Mouse (Mus musculus) urinary bladder, postnatal 36 days (tissue): ENCODE measurements around the gene Cd3d.
"Not testable (repeated sequence)": the region's sequence is repeated elsewhere in the genome, so short reads cannot be mapped to it uniquely, and the experiment has no call there.

Experiments used
- DNase-seq, 2 experiments: peaks; one replicate each; pipeline ENCODE4 v3.0.0; 2022; ENCODE audit warnings: low spot score in 2 of 2, mixed read lengths in 1 of 2

The Cd3d gene

DNA sequence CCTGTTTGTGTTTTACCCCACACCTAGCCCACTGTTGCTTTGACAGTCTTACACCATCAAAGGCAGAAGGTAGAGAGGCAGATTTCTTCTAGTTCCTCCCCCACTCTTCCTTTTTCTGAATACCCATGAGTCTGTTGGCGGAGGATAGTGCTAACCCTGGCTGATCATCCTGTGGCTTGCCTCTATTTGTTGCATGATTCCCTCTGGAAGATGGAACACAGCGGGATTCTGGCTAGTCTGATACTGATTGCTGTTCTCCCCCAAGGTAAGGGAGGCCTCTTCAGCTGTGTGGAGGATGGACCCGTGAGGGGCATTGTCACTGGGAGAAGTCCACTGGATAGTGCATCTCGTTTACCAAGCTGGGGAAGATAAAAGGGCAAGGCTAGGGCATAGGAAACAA, at the start of gene Cd3d:
Cd3d (plus strand) TSS at position 111 of the 400 bp plus-strand sequence.
- DNase-seq = no peak

DNA sequence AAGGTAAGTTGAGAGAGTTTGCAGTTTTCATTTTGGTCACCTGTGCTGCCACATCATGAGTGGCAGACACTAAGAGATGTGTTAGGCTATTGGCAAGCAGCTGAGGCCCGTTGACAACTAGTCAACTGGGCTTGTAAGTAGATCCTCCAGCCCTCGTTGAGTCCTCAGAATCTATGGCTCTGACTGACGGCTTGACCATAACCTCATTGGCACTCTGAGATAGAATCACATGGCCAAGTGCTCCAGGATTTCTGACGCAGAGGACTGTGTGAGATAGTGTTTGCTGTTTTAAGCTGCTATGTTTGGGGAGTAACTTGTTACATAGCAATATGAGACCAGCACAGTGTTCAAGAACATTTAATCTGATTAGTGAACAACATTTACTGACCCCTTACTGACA, 39.8 kb upstream of the Cd3d start:
- DNase-seq = no peak

- DNase-seq = no peak
Observed at GRCm38 (mm10) chr9:44942421-44942820, 39.2 kb upstream of the Cd3d start.

DNA sequence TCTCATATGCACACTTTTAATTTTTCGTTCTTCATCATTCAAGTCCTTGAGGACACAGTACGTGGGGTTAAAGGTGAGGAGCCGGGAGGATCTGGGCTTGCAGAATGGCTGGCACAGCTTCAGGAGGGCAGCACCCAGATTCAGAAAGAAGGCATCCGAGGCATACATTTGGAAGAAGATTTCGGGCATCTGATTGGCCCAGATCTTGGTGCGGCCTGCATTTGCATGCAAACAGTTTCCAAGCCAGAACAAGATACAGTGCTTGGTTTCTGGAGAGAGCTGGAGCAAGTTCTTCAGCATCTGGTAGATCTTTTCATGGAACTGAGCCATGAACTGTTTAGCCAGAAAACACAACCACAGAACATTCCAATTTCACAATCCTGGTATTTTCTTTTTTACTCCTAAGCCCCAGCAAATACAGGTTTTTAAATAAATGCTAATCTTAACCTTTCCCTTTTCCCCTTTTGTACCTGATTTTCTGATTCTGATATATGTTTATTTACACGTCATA, 35.3 kb upstream of the Cd3d start:
- DNase-seq = peak in 1 of 2 experiments; percentile 27

GRCm38 (mm10) chr9:44947836-44948235, 33.8 kb upstream of the Cd3d start:
- DNase-seq = no peak

- DNase-seq = no peak
Observed at GRCm38 (mm10) chr9:44954432-44954831, 27.2 kb upstream of the Cd3d start.

- peak; percentile 99 to 100 for DNase-seq
Observed at GRCm38 (mm10) chr9:44965126-44965832, 16.3 kb upstream of the Cd3d start, which contains the start of gene Ube4a. Gene Ube4a, minus strand, starts transcription at chr9:44965600.

DNA sequence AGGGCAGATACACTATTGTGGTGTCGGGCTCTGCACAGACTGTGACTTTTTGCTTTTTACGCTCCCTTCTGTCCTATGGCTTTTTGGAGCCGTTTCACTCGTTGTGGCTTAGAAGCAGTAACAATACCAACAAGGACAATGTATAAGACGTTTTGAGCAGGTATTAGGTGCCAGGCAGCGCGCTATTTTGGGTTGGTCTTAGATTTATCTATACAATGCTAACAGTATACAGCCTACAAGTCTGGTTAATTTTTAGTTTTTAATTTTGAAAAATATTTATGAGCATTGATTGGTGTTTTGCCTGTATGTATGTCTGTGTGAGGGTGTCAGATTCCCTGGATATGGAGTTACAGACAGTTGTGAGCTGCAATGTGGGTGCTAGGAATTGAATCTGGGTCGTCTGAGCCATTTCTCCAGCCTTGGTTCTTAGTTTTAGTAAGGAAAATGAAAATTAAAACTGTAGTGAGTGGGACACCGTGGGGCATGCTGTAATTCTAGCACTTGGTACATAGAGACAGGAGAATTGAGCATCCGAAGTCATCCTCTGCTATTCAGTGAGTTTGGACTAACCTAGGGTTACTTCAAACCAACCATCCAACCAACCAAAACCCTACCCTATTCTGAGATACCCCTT, 15.6 kb upstream of the Cd3d start:
- DNase-seq = no peak

DNA sequence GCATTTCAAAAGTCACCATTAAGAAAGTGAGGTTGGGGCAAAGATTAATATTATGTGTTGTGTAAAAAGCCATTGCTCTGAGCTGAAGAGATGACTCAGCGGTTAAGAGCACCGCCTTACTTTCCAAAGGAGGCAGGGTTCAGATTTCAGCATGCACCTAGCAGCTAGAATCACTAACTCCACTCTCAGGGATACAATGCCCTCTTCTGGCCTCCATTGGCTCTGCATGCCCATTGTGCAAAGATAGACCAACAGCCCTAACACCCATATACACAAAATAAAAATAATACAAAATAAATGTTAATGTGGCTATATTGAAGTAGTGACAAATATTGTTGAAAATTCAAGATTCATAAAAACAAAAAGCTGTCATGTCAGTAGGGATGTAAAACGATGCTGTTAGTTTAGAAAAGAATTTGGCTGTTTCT, 14.8 kb upstream of the Cd3d start:
- DNase-seq = peak; percentile 75 to 83

DNA sequence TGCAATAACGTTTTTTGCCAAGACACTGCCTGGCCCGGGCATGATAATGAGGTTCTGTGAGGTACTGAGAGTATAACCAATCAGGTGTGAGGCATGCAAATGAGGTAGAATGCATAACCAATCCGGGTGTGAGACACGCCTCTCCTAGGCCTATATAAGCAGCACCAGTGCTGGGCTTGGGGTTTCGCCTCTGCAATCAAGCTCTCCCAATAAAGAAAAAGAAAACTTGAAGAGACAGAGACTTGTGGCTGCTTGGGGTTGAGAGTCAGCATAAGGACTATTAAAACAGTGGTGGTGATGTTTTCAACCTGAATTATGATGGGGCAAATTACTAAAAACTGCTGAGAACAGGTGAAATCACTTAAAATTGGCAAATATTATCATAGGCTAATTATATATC, 13.8 kb upstream of the Cd3d start:
- not testable (repeated sequence) for DNase-seq

DNA sequence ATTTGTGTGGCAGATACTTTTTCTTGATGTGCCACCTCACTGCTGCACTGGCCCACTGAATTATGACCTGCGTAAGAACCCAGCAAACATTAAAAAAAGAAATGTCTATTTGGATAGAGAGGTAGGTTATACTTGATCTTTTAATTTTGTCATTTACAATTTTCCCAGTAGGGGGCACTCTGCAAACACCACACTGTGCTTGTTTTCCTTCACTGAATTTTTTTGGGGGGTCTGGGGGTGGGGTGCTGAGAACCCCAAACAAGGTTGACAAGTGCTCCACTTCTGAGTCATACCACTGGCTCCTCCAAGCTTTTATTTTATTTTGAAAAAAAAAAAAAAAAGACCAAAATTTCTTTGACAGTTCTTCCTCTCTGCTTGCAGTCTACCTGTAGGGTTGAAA, 12.1 kb upstream of the Cd3d start:
- no peak for DNase-seq

GRCm38 (mm10) chr9:44977813-44978212, 3.8 kb upstream of the Cd3d start:
- no peak for DNase-seq

- no peak for DNase-seq
Observed at GRCm38 (mm10) chr9:44979806-44980205, 1.8 kb upstream of the Cd3d start.

- DNase-seq = no peak
Observed at GRCm38 (mm10) chr9:44980242-44980641, 1.3 kb upstream of the Cd3d start, which contains the start of gene Cd3g. Gene Cd3g, minus strand, starts transcription at chr9:44980431.

GRCm38 (mm10) chr9:44981104-44981503, 482 bp upstream of the Cd3d start:
- DNase-seq = no peak

GRCm38 (mm10) chr9:44982081-44982480, 495 bp downstream of the Cd3d start:
- no peak for DNase-seq

- DNase-seq = no peak
Observed at GRCm38 (mm10) chr9:44982531-44982930, 945 bp downstream of the Cd3d start.

- DNase-seq = no peak
Observed at GRCm38 (mm10) chr9:44983001-44983400, 1.4 kb downstream of the Cd3d start.

- no peak for DNase-seq
Observed at GRCm38 (mm10) chr9:44985721-44986161, 4.2 kb downstream of the Cd3d start.

DNA sequence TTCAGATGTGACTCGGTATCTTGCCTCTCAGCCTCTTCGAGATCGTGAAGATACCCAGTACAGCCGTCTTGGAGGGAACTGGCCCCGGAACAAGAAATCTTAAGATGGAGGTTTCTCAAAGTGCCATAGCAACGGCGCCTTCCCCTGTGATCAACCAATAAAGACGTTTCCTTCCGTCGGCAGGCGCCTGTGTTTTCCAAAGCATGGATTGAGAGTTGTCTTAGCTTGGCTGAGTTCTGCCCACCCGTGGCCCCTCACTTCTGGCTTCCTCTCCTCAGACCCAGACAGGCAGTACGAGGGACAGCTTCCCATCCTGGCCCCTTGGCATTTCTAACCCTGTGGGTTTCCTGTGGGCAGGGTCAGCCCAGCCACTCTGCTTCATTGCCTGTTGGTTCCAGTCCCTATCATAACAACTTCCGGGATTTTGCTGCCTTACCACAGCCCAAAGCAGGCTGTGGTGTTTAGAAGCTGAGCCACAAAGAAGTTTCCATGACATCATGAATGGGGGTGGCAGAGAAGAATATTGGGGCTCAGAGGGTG, 4.7 kb downstream of the Cd3d start:
- no peak for DNase-seq

DNA sequence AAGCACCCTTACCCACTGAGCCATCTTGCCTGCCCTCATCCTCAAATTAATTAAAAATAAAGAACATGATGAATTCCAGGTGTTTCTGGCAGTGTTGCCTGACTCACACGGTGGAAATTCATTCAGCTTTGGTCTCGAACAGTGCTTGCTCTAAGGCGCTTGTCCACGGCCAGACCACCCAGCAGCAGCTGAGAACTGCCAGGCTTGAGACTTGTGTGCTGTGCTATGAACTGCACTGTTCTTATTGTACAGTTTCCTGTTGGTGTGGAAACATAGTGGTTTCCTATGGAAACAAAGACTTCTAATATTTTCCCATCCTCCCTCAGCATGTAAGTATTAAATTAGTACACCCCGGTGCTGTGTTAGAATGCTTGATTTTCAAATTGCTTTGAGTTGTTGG, 5.4 kb downstream of the Cd3d start:
- no peak for DNase-seq

DNA sequence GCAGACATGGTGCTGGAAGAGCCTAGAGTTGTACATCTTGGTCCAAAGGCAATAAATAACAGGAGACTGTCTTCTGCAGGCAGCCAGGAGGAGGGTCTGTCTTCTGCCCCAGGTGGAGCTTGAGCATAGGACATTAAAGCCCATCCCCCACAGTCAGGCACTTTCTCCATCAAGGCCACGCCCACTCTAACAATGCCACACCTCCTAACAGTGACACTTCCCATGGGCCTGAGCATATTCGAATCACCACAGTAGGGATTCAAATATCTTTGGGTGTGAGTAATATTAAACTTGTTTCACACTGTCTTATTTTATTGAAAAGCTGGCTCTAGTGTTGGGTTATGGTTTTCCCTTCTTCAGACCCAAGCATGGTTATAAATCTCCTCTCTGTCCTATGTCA, 10.2 kb downstream of the Cd3d start:
- DNase-seq = no peak

- no peak for DNase-seq
Observed at GRCm38 (mm10) chr9:44992271-44992670, 10.7 kb downstream of the Cd3d start.
